Mouse (Mus musculus) frontal cortex, postnatal 25 days (tissue): ENCODE data around the gene Sh2b1.
A peak's percentile ranks its signal among the peaks of the same experiment; 100 is the strongest.

Experiments
- DNase-seq, 2 experiments: peaks; one replicate each; pipeline ENCODE4 v3.0.0; 2022; ENCODE audit warnings: low spot score in 2 of 2

The Sh2b1 gene

DNA sequence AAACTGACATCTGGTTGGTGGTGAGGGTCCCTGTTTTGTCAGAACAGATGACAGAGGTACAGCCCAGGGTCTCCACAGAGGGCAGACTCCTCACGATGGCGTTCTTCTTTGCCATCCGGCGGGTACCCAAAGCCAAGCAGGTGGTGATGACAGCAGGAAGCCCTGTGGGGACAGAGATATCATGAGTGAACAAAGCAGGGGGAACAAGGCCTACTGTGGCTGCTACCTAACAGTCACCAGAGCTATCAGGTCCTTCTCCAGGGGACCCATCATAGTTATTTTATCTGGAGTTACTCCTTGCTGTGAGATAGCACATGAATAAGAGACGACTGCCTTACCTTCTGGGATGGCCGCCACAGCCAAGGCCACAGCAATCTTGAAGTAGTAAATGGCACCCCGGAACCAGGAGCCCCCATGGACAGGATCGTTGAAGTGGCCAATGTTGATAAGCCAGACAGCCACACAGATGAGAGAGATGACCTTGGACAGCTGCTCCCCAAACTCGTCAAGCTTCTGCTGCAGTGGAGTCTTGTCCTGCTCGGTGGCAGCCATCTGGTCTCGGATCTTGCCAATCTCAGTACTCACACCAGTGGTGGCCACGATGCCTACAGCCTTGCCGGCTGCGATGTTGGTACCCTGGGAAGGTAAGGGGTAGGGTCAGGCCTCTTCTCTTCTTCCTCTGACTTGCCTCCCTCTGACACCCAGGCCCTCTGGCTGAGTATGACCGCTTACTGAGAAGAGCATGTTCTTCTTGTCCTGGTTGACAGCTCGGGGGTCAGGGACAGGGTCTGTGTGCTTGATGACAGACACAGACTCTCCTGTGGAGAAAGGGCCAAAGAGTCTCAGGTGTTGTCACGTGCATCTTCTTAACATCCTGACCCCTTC, 18.6 kb downstream of the Sh2b1 start:
- no peak for DNase-seq

DNA sequence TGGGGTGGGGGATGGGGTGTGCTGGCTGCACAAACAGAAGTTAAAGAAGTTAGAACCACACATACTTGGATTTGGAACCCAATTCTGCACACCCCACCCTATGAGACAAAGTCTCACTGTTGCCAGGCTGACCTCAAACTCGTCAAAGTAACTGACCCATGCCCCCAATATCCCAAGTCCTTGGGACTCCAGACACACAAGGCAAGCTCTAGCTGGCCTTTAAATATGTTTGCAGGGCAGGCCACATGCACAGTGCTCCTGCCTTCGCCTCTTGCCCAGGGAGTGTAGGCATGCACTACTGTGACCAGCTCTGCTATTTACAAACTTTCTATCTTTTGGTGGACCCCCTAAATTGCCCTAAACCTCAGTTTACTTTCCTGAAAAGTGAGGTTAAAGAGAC, 20.0 kb downstream of the Sh2b1 start:
- DNase-seq, result no peak

DNA sequence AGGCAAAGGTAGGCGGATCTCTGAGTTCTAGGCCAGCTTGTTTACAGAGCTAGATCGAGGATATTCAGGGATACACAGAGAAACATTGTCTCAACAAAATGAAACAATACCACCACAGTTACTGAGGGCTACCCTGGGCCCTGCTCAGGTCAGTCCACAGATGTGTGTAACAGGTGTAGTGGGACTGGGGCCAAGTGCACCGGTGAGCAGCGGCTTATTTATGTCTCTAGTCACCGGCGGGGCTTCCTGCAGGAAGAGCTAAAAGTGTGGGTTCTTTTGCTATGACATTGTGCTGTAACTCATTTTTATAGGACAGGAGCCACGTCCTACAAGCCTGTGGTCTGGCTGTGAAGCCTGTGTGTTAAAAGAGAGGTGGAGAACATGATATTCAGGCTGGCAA, 21.4 kb downstream of the Sh2b1 start:
- DNase-seq, result no peak

DNA sequence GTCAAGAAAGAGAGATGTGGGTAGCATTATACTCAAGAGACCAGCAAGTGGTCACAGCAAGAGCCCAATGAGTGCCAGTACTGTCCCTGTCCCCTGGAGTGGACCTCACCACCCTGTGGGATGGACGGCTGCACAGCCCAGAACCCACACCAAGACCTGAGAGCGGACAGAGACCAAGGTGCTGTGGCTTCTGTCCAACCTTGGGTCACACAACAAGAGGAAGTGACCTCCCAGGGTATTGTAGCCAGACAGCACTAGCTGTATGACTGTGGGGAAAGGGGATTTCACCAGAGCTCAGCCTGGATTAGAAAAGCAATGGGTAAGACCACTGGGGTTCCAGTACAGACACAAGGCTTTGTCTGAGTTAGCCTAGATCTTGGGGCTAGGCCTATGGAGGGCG, 23.0 kb downstream of the Sh2b1 start:
- no peak for DNase-seq

DNA sequence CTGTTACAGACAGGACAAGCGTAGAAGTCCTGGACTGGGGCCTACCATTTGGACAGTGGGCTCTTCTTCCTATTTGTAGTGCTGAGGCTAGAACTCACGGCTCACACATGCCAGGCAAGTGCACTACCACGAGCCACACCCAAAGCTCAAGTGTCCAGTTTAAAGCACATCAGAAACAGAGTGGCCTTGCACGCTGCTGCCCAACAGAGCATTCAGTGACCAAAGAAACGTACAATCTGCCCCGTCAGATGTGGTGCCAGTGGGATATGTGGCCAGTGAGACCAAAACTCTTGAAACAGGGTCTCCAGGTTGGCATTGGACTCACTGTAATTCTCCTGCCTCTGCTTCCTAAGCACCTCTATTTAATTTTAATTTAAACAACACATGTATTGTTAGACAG, 24.6 kb downstream of the Sh2b1 start:
- no peak for DNase-seq

DNA sequence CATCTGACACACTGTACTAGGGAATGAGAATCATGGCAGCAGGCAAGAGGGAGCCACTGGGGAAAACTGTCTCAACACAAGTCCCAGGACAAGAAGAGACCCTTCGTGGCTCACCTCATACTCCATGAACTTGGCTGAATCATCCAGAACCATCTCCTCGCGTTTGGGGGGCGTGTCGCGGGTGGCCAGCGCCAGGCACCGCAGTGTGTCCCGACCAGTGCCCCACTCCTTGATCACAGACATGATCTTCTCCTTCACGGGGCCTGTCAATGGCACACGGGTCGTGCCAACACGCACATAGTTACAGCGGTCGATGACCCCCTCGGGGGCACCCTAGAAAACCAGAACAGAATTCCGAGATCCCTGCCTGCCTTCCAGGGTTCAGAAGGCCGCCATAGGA, 25.2 kb downstream of the Sh2b1 start:
- DNase-seq, result no peak

DNA sequence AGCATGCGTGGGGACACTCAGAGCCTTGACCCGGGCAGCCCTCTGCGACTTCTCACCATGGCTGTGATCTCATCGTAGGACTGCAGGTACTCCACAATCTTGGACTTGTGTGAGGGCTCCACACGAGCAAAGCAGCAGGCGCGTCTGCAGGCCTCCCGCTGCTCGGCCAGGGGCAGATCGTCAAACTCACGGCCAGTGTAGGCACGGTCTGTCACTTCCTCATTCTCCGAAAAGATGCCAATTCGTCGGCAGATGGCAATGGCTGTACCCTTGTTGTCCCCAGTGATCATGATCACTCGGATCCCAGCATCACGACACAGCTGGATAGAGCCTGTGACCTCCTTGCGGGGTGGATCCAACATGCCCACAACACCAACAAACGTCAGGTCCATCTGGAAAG, 26.7 kb downstream of the Sh2b1 start:
- no peak for DNase-seq

DNA sequence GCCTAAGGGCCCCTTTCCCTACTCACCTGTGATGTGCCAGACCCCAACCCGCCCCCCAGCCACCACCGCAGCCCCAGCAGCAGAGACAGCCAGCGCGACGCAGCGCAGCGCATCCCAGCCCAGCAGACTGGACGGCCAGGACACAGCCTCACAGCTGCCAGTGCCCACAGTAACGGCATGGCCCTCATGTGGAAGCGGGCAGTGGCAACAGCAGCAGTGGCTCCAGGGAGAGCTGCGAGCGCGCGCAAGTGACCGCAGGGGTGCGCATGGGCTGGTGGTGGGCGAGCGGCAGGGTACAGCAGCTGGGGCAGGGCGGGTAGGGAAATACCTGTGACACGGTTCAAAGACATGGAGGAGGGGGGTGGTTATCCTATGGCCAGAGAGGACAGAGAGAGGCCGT, 29.0 kb downstream of the Sh2b1 start:
- no peak for DNase-seq

DNA sequence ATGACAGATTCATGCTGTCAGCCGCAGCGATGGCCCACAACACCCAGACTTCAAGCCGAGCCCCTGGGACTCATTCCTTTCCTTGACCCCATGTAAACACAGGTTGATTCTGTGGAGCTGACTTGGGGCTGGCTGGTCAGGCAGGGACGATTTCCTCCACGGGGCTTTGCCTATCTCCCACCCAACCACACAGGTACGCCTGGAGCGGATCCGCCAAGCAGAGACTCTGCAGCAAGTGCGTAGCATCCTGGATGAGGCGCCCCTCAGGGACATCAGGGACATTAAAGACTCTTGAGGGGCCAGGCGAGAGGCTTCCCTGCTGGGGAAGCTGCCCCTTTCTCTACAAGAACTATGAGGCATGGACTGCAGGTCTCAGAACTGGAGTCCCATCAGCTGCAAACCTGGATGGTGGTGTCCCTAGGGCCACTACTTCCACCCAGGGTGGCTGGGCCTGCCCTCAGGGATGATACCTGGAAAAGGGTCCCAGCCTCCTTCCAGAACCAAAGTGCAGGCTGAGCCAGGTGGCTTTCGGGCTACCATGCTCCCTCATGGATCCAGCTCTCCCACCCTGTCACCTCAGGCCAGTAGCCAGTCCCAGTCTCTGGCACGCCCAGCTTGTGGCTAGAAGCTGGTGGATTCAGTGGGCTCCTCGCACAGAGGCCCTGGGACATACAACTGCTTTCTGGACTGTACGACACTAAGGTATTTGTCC, 30.0 kb downstream of the Sh2b1 start:
- no peak for DNase-seq

DNA sequence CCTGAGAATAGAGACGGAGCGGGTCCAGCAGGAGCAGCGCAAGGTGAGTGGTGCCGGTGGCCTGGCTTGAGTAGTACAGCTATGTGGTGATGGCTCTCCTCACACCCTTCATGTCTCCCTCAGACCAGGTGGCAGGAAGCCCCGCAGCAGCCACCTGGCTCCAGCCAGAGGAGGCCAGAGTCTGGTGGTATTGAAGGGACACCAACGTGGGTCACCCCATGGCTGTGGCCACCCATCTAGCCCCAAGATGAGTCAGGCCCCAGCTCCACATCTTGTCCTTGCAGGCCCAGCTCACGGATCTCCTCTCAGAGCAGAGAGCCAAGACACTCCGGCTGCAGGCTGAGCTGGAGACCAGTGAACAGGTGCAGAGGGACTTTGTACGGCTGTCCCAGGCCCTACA, 30.7 kb downstream of the Sh2b1 start:
- DNase-seq, result no peak

DNA sequence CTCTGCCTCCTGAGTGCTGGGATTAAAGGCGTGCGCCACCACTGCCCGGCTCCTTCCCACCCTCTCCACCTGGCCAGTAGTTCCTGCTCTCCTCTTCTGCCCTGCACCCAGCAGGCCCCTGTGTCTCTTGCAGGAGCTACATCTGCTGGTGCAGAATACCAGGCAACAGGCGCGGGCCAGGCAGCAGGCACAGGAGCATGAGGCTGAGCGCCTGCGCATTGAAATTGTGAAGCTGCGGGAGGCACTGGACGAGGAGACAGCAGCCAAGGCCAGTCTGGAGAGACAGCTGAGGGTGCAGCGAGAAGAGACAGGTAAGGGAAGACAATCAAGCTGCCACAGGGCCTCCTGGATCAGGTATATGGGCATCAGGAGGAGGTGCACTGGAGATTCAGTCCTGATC, 31.2 kb downstream of the Sh2b1 start:
- DNase-seq, result no peak

DNA sequence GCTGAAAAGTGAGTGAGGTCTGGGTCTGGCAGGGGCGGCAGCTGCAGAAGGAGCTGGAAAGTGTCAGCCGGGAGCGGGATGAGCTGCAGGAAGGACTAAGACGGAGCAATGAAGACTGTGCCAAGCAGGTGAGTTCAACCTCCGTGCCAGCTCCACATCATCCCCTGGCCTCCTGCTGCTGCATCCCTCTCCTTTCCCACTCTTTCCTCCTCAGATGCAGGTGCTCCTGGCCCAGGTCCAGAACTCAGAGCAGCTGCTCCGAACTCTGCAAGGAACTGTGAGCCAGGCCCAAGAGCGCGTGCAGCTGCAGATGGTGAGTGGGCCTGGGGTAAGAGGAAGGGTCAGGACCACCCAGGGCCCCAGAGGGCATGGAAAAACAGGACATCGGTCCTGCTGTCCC, 35.1 kb downstream of the Sh2b1 start:
- DNase-seq, result no peak

DNA sequence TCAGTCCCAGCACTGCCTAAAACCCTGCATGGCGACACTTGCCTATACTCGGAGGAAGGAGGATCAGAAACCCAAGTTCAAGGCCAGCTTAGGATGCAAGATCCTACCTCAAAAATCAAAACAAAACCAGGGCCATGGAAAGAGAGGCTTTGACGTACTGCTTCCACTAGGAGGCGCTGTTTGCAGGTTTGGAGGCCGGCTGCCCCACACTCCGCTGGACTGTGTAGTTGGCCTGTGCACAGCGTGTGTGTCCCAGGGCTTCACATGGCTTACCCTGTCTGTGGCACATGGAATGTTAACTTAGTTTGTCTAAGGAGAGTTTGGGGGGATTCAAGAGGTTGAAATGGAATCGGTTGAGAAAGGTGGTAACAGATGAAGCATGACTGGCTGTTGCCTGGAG, 38.4 kb downstream of the Sh2b1 start:
- peak; percentile 6 to 18 for DNase-seq

DNA sequence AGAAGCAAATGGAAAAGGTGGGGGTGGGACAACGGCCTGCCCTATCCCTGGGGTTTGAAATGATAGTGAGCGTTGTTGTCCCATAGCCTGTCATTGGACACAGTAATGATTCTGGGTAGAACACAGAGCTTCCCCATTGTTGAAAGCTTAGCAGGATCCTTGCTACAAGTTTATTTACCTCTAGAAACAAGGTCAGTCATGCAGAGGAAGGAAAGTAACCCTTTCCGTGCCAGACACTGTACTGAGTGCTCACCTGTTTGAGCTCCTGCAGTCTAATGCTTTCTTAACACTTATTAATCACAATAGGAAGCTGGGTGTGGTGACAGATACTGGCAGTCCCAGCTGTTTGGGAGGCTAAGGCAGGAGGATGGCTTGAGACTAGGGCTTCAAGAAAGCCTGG, 39.4 kb downstream of the Sh2b1 start:
- no peak for DNase-seq

DNA sequence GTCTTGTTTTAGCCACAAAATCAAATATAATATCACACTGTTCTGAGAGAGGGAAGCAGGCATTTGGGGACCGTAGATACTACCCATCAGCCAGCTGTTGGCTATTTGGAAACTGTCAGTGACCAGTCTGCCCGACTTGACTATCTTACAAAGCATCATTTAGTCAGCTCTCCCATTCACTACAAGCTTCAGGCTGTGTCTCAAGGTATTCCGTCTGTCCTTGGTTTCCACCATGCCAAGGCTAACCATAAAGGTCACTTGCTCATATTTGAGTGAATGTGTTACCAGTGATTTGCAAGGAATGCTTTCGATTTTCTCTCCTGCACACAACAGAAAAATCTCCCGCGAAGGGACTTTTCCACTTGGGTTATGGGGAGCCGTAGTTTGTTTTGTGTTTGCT, 40.5 kb downstream of the Sh2b1 start:
- DNase-seq, result no peak

DNA sequence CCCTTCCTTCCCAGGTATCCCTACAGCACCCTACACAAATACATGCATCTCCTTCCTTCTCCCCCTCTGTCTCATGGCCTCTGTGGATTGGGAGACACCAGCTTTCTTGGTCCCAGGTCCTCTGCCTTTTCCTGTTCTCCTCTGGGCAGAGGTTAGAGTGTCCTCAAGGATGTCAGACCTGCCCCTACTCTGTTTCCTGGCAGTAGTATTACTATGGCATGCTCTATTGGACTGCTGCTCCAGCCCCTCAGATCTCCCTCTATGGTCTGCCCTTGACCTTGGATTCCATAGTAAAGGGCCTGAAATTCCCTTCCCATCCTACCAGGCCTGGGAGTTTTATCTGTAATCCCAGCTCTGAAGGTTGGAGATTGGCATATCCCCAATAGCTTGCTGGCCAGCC, 45.1 kb downstream of the Sh2b1 start:
- DNase-seq, result no peak

DNA sequence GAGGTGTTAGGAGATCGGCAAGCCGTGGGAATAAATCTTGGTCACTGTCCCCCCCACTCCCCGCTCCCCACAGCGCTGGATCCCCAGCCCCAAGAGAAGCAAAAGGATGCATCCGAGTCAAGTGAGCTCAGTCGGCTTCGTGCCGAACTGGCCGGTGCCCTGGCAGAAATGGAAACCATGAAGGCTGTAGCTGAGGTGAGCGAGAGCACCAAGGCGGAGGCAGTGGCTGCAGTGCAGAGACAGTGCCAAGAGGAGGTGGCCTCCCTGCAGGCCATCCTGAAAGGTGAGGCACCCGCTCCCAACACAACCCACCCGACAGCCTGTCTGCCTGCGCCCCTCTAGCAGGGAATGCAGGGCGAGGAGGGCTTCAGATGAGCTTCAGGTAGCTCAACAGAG, 45.7 kb downstream of the Sh2b1 start:
- no peak for DNase-seq

DNA sequence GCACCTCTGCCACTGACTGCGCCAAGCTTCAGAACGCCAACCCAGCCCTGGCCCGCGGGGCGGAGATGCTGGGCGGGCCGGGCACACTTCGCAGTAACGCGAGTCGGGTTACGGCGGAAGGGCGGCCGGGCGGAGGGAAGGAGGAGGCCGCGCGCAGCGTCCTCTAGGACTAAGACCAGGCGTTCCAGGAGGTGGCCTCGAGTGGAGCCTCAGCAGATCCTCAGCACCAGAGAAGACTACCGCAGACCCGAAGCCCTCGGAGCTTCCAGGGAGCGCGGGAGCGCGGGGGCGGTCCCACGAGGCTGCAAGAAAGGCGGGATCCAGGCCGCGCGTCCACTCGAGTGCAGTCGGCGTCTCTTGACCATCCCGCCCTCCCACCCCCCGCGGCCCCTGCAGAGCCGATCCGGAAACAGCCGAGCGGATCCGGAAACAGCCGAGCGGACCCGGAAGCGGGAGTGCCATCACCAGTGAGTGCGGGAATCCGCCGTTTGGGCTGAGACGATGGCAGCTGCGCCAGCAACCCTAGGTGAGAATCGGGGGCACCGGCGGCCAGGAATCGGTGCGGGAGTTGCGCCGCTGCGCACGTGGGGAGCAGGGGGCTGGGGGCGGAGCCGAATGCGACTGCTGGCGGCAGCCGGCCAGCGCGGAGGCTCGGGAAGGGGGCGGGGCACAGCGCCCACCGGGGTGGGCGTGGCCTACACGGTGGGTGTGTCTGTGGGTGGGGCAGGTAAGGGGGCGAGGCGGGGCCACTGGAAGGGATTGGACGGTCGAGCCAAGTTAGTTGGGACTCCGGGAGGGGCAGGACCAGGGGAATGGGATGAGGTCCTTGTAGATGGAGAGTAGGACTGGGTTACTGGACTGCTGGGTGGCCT, 46.4 kb downstream of the Sh2b1 start, which contains the start of gene Rabep2:
Rabep2 (plus strand) TSS at position 129 of the 872 bp plus-strand sequence.
- DNase-seq, result peak; percentile 92 to 96

DNA sequence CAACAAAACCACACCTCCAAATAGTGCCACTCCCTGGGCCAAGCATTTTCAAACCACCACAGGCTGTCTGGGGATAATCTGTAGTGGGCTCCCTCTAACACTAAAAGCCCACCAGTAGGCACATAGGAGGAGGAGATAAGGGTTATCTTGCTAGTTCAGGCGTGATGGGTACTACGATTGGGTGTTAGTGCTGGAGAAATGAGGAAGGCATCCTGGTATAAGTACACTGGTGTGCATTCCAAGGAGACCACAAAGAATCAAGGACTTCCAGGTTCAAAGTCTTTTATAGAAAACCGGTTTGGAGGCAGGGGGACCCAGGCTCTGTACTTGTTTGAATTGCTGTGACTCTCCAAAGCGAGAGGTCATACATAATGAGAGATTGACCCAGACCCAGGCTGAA, 47.1 kb downstream of the Sh2b1 start:
- no peak for DNase-seq

DNA sequence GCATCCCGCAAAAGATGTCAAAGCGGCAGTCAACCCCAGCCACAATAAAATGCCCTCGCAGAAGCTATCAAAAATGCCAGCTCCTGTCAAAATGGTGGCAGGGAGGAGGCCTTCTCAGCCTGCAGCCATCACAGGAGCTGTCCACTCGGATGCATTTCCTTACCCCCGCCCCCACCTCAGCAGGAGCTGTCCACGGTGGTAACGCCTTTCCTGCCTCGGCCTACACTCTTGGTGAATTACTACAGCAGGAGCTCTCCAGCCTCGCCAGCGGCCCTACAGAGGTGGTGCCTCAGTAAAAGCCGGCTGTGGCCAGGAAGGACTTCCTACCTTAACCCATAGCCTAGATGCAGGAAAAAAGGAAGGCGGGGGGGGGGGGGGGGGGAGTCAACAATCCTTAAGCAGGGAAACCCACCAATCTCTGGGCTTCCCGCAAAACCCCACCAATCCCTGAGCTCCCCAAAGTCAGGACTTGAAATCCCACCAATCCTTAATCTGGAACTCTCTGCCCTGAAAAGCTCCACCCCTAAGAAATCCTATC, 47.8 kb downstream of the Sh2b1 start:
- DNase-seq, result no peak

DNA sequence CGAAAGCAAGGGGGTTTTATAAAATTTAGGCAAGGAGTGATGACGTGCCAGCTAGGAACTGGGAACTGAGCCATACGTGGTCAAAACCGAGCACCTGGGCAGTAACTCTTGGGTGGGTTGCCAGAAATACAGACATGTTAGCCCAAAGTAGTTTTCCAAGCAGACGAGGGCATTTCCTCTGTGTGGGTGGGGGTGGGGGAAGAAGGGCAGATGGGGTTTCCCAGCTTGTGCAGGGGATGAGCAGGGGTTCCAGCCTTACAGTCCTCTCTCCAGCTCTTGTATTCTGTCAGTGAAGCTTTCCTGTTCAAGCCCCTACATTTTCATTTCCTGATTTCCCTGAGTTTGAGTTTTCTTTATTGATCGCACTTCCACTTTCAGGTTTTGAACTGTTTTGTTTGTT, 51.1 kb downstream of the Sh2b1 start:
- no peak for DNase-seq

DNA sequence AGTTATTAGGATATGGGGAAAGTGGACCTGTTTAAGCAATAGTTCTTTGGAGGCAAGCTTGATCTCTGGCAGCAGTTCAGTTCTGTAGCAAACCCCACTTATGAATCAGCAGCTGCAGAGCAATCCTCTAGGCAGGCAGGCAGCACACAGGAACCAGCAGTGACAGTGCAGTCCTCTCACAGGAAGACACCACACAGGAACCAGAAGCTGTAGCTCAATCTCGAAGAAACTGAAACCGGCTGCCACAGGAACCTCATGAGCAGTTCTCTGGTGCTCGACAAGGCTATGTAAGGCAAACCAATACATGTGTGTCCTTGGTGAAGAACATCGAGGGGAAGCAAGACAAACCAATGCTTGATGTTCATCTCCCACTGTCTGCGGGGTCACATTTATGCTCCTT, 53.5 kb downstream of the Sh2b1 start:
- no peak for DNase-seq
